Mouse (Mus musculus): Measurements from ENCODE around the gene Chrm4. TPM values are rescaled to one million over a fixed set of nuclear protein-coding genes. Genes with fewer than 3 reads are reported as not detected.

Gene Chrm4
- total RNA-seq (2018; cell fraction: chromatin; rRNA removed), result 1 to 10 TPM in 2 of 26 experiments, under 1 TPM in 2, not detected in 22; 0.62 to 1.2 (median 0.89) TPM
- under 1 TPM in 3 of 26 experiments, not detected in 23; 0.05 to 0.19 (median 0.13) TPM for total RNA-seq (2018; cell fraction: cytosol; rRNA removed)
- total RNA-seq (2018; cell fraction: nucleus; rRNA removed), result 1 to 10 TPM in 1 of 26 experiments, under 1 TPM in 5, not detected in 20; 0.40 to 1.2 (median 0.51) TPM
- polyA plus RNA-seq (2018), result not detected in 3 replicates

DNA sequence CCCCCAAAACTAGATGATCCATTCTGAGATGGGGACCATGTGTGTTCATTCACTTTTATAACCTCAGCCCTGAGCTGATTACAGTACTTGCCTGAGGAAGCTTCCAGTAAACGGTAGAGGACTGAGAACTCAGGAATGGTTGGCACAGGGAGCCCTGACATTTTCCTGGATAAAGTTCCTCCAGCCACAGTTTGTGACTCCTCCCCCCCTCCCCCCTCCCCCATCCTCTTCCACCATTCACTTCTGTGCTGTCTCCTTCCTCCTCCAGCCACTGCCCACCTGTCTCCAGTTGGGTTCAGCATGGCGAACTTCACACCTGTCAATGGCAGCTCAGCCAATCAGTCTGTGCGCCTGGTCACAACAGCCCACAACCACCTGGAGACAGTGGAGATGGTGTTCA lies at the start of gene Chrm4:
Gene Chrm4 (plus strand): TSS at position 301 of the 400 bp plus-strand sequence.
- no peak within 1 kb of the TSS for H3K27ac ChIP-seq
- no peaks in the 10 kb centered on the region for H3K36me3 ChIP-seq (ENCODE audit: inconsistent target)
- 94% methylated on average over 3 of the region's 3 CpGs for whole genome bisulfite sequencing (ENCODE audit: missing documents)
- no peaks in the 10 kb centered on the region for H3K79me2 ChIP-seq (ENCODE audit: inconsistent target)
- H3K4me3 ChIP-seq (ENCODE audit: inconsistent target), result no peak within 1 kb of the TSS

DNA sequence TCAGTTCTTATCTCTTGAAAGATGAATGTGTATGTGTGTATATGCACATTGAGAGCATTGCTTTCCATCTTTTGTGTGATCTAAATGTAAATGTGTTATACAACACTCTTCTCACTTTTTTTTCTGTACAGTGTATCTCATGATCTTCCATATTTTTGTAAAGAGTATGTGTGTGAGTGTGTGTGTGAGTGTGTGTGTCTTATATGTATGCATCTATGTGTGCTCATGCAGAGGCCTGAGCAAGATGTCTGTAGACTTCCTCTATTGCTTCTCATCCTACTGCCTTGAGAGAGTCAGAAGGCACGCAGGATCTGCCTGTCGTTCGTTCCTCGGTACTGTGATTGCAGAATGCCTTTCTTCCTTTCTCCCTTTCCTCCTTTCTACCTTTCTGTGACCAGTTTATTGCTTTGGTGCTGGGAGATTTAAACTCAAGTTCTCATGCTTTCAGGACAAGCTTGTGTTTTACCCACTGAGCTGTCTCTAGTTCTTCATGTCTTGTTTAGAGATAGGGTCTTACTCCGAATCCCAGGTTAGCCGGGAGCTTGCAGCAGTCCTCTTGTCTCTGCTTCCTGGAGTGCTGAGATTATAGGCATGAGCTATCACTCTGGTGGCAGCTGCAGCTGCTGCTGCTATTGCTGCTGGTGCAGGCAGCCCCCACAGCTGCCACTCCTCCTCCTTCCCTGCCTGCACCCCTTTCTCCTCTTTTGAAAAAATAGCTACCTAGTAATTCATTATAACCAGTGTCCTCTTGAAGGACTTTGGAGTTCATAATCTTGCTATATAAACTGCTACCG lies 48.5 kb upstream of the Chrm4 start:
- no peaks in the 10 kb centered on the region for H3K79me2 ChIP-seq (ENCODE audit: inconsistent target)
- no peak overlapping the region for H3K4me3 ChIP-seq (ENCODE audit: inconsistent target)
- 63% methylated on average over 7 of the region's 7 CpGs for WGBS (ENCODE audit: missing documents)
- no peak overlapping the region for H3K27ac ChIP-seq
- H3K36me3 ChIP-seq (ENCODE audit: inconsistent target), result no peaks in the 10 kb centered on the region

DNA sequence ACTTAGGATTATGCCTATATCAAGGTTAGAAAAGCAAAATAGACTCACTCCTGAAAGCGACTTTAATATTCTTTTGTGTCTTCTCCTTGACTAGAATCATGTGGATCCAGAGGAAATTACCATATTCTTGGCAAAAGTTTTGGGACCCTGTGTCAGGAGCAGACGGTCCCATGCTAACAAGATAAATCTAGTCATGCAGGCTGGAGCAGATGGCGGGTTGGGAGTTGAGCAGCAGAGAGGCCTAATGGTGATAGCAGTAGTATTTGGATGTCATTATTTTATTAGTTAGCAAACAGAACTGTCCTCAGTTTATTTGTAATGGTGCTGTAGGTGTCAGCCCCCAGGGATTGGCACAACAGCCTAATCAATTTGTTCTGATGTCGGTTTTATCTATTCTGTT lies 43.1 kb upstream of the Chrm4 start:
- WGBS (ENCODE audit: missing documents), result 98% methylated on average over 4 of the region's 4 CpGs
- Histone ChIP-seq H3K36me3 (ENCODE audit: inconsistent target) (peaks cover 35% of the 10 kb centered on the region), H3K4me3 (ENCODE audit: inconsistent target) (no peak overlapping the region)

DNA sequence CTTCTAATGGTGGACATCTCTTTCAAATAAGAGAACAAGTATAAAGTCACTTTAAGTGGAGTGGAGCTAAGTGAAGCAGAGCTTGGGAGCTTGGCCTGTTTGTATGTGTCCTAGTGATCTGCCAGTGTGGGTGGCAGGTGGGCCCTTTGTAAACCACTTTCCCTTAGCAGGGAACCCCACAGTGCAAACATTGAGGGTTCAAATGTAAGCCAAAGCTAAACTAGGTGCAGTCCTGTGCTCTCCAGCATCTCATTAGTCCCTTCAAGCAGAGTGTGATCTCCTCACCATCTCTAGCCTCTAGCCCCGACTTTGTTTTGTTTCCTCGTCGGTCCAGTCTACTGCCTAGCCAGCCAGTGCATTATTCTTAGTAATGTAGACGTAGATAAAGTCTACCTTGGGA lies 42.4 kb upstream of the Chrm4 start:
- no peak overlapping the region for H3K27ac ChIP-seq
- H3K36me3 ChIP-seq (ENCODE audit: inconsistent target), result peaks cover 35% of the 10 kb centered on the region
- H3K4me3 ChIP-seq (ENCODE audit: inconsistent target), result no peak overlapping the region
- no peaks in the 10 kb centered on the region for H3K79me2 ChIP-seq (ENCODE audit: inconsistent target)
- 93% methylated on average over 4 of the region's 4 CpGs for WGBS (ENCODE audit: missing documents)

More for the DNA sequence above, 43.1 kb upstream of the Chrm4 start:
- no peak overlapping the region for H3K27ac ChIP-seq
- H3K79me2 ChIP-seq (ENCODE audit: inconsistent target), result no peaks in the 10 kb centered on the region

DNA sequence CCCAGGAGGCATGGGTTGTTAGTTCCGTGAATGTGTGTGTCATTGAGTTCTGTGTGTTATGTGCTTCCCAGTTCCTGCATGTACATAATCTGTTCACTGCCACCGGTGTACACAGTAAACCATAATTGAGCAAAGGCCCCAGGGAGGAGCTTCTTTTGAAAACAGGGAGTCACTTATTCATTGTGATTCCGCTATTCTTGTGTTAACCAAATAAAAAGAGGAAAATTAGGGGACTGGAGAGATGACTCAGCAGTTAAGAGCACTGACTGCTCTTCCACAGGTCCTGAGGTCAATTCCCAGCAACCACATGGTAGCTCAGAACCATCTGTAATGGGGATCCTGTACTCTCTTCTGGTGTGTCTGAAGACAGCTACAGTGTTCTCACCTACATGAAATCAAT lies 32.3 kb upstream of the Chrm4 start:
- Histone ChIP-seq H3K4me3 (ENCODE audit: inconsistent target) (no peak overlapping the region), H3K79me2 (ENCODE audit: inconsistent target) (no peaks in the 10 kb centered on the region), H3K36me3 (ENCODE audit: inconsistent target) (peaks cover 36% of the 10 kb centered on the region; the same call in 1 of the 2 replicates), H3K27ac (no peak overlapping the region)
- WGBS (ENCODE audit: missing documents), result 97% methylated on average over 3 of the region's 3 CpGs

DNA sequence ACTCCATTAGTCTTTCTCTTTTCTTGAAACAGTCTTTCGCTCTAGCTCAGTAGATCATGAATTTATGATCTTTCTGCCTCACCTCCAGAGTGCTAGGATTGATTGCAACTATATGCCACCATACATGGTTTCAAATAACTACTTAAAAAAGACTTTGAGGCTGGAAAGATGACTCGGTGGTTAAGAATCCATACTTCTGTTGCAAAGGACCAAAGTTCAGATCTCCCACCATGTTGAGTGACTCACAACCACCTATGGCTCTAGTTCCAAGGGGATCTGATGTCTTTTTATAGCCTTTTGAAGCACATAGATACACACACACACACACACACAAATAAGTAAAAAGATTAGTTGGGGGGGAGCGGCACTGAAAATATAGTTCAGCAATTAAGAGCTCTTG lies 31.6 kb upstream of the Chrm4 start:
- Histone ChIP-seq H3K27ac (no peak overlapping the region), H3K4me3 (ENCODE audit: inconsistent target) (no peak overlapping the region), H3K79me2 (ENCODE audit: inconsistent target) (no peaks in the 10 kb centered on the region), H3K36me3 (ENCODE audit: inconsistent target) (peaks cover 42% of the 10 kb centered on the region; the same call in 1 of the 2 replicates)
- 100% methylated on average over 3 of the region's 3 CpGs for WGBS (ENCODE audit: missing documents)

DNA sequence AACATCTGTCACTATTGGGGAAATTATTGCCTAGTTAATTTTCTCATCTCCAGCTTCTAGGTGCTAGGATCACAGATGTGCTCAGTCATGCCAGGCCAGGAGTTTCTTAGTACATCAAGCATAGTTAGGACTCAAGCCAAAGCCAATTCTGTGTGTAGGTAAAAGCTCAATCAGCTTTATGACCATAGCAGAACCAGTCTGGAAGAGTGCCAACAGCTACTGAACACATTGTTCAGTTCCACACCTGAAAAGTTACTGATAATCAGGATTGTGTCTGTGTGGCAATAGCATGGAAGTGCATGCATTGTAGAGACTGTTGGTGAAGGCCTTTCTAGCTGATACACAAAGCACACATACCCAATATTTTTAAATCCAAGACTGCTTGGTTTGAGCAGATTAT lies 29.1 kb upstream of the Chrm4 start:
- no peak overlapping the region for H3K4me3 ChIP-seq (ENCODE audit: inconsistent target)

DNA sequence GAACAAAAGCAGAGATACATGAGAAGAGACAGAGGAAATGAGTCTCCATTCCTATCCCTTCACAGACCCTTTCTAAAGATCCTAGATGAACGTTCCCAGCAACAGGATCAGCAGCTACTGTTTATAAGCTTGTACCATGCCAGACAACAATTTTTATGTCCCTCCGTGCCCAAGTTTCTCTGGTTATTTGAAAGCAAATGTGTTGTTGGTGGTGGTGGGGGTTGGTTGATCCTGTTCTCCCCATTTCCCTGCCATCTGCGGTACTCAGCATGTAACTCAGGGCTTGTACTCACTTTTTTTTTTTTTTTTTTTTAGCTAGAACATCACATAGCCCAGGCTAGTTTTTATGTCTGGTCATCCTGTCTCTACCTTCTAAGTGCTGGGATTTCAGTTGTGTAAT lies 27.9 kb upstream of the Chrm4 start:
- no peak overlapping the region for H3K27ac ChIP-seq
- H3K4me3 ChIP-seq (ENCODE audit: inconsistent target), result no peak overlapping the region
- H3K79me2 ChIP-seq (ENCODE audit: inconsistent target), result no peaks in the 10 kb centered on the region
- WGBS (ENCODE audit: missing documents), result 100% methylated on average over 3 of the region's 3 CpGs
- peaks cover 43% of the 10 kb centered on the region; the same call in 1 of the 2 replicates for H3K36me3 ChIP-seq (ENCODE audit: inconsistent target)

More for the DNA sequence above, 29.1 kb upstream of the Chrm4 start:
- Histone ChIP-seq H3K36me3 (ENCODE audit: inconsistent target) (peaks cover 46% of the 10 kb centered on the region; the same call in 1 of the 2 replicates), H3K79me2 (ENCODE audit: inconsistent target) (no peaks in the 10 kb centered on the region), H3K27ac (no peak overlapping the region)

DNA sequence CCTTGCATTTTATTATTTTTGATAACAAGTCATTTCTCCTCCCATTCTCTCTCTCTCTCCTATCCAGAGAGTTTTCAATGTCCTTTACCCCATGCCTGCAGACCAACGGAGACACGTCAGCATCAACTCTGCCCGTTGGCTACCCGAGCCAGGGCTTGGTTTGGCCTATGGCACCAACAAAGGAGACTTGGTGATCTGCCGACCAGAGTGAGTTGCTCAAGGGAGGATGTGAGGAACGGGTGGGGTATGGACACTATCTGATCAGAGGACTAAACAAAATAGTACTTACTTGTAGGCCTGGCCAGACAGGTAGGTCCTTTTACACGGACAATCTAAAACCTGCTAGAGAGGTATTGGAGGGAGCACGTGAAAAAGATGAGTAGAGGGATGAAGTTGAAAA lies 26.6 kb upstream of the Chrm4 start:
- Histone ChIP-seq H3K36me3 (ENCODE audit: inconsistent target) (peaks cover 51% of the 10 kb centered on the region; the same call in 1 of the 2 replicates), H3K4me3 (ENCODE audit: inconsistent target) (no peak overlapping the region), H3K27ac (no peak overlapping the region), H3K79me2 (ENCODE audit: inconsistent target) (no peaks in the 10 kb centered on the region)
- WGBS (ENCODE audit: missing documents), result 94% methylated on average over 8 of the region's 8 CpGs

DNA sequence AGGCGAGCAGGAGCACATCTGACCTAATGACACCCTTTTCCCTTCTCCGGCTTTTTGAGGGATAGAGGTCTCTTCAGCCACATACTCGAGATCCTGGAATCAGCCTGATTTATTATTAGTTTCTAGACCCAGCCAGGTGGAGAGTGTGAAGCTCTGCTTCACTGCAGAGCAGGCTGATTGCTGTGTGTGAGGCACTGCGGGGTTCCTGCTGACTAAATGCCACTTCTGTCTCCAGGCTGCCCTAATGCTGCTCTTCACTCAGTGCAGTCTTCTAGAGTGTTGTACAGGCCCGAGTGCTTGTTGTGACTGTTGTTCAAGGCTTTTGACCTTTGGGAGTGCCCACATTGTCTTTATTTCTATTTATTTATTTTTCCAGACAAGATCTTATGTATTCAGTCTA lies 24.7 kb upstream of the Chrm4 start:
- peaks cover 54% of the 10 kb centered on the region for H3K36me3 ChIP-seq (ENCODE audit: inconsistent target)
- H3K4me3 ChIP-seq (ENCODE audit: inconsistent target), result no peak overlapping the region
- H3K27ac ChIP-seq, result no peak overlapping the region
- 98% methylated on average over 5 of the region's 5 CpGs for WGBS (ENCODE audit: missing documents)
- no peaks in the 10 kb centered on the region for H3K79me2 ChIP-seq (ENCODE audit: inconsistent target)

DNA sequence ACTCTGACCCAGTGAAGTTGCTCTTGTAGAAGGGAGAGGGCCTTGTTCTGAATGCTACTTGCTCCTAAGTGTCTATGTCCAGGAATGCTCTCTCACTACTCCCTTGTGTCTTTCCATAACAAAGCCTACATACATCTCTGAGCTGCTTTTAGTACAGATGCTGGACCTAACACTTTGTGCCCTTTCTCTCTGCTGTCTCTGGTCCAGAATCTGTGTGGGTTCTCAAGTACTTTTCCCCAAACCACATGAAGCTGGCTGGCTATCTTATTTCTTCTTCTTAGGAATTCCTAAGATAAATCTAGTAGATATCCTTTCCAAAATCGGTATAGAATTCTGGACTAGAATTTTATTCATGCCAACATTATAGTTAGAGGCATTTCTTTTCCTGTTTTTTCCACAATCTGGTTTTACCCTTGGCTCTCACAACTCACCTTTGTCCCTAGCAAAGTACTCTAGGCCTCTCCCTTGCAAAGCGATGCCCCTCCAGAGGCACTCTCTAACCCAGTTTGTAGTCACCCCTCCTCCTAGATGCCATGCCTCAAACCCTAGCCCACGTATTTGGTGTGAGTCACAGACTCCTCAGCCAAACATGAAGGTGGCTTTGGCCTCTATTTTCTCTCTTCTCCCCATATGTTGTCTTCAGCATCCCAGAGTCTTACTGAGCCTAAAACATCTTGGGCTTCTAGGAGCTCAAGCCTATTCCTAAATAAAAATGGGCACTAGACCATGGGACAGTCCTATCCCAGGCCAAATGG lies 23.7 kb upstream of the Chrm4 start:
- Histone ChIP-seq H3K27ac (no peak overlapping the region), H3K36me3 (ENCODE audit: inconsistent target) (peaks cover 50% of the 10 kb centered on the region), H3K79me2 (ENCODE audit: inconsistent target) (no peaks in the 10 kb centered on the region), H3K4me3 (ENCODE audit: inconsistent target) (no peak overlapping the region)
- 97% methylated on average over 3 of the region's 3 CpGs for WGBS (ENCODE audit: missing documents)

DNA sequence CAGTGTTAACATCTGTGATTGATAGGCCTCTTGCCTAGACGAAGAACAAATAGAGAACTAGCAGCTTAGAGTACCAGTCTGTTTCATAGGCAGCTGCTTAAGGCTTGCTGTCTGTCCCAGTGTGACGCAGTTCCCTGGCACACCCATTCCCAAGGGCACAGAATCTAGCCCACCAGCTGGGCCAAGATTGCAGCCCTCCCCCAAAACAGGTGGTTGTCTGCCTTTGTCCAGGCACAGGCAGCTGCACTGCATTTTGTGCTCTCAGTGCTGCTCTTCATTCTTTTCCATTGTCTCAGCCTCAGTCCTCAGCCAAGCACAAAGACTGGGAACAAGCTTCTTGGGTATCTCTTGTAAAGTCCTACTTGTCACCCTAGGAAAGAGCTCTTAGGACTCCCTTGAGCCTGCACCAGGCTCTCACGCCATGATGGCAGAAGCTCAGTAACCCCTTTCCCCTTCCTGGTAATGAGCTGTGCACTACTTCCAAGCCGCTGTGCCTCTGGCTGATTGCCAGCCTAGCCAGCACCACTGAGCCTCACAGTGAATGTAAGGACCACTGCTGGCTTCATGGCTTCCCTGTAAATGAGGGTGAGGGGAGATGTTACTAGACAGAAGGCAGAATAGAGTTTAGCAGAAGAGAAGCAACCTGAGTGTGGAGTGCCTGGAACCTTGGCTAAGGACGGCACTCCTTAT lies 22.3 kb upstream of the Chrm4 start:
- Histone ChIP-seq H3K4me3 (ENCODE audit: inconsistent target) (no peak overlapping the region), H3K79me2 (ENCODE audit: inconsistent target) (no peaks in the 10 kb centered on the region), H3K27ac (no peak overlapping the region), H3K36me3 (ENCODE audit: inconsistent target) (peaks cover 59% of the 10 kb centered on the region)
- whole genome bisulfite sequencing (ENCODE audit: missing documents), result 96% methylated on average over 5 of the region's 5 CpGs

DNA sequence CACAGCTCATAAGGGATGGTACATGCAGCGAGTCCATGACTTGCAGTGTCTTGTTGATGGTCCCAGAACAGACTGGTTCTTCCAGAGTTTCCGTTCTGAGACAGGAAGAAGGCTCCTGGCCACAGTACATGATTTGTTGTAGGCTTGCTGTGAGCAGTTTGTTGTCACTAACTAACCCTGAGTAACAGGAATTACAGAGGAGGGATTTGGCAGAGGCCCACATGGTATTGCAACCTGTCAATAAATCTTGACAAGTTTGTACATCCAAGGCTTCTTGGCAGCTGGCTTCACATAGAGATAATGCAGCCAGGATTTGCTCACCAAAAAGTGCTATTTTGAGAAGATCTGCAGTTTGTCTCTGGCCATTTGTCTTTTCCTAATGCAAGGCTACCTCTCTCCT lies 20.9 kb upstream of the Chrm4 start:
- Histone ChIP-seq H3K79me2 (ENCODE audit: inconsistent target) (no peaks in the 10 kb centered on the region), H3K36me3 (ENCODE audit: inconsistent target) (peaks cover 60% of the 10 kb centered on the region), H3K4me3 (ENCODE audit: inconsistent target) (no peak overlapping the region), H3K27ac (no peak overlapping the region)
- 100% methylated on average over 2 of the region's 2 CpGs for WGBS (ENCODE audit: missing documents)

DNA sequence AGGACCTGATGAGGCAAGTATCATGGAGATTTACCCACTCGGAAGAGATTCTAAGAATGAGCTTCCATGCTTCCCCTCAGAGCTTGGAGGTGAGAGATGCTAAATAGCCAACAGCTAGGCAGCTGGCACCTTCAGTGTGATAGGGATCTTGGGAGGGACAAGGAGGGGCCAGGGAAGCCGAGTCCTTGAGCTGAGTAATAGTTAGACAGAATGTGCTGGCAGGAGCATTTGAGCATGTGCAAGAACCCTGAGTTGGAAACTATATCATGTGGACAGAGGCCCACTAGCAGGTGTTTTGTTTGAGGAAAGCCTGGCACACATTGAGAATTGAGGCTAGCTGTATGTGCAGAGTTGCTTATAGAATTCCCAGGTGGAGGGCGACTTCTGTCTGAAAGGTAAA lies 14.4 kb upstream of the Chrm4 start:
- WGBS (ENCODE audit: missing documents), result 87% methylated on average over 3 of the region's 3 CpGs
- Histone ChIP-seq H3K79me2 (ENCODE audit: inconsistent target) (no peaks in the 10 kb centered on the region), H3K27ac (no peak overlapping the region), H3K4me3 (ENCODE audit: inconsistent target) (no peak overlapping the region), H3K36me3 (ENCODE audit: inconsistent target) (peaks cover 79% of the 10 kb centered on the region)

Measured in macrophage (primary cell).